Mouse (Mus musculus): Measurements from ENCODE around the gene Bpifb6.

GRCm38 (mm10) chr2:153931125-153931524 is 30.9 kb downstream of the Bpifb6 start:
- TF ChIP-seq POLR2A (IDR thresholded peaks at IDR 0.05; ENCODE audit: low read depth, low read length) (no peak), CTCF (conservative IDR thresholded peaks at IDR 0.05; ENCODE audit: insufficient read depth, insufficient read length, low read depth, low read length) (no peak)

All from kidney, adult 2 months (tissue).